Mouse (Mus musculus) hindbrain, embryonic 12.5 days (tissue): Measurements from ENCODE around the gene Tmem259. TPM values are rescaled to one million over a fixed set of nuclear protein-coding genes. Genes with fewer than 3 reads are reported as not detected.

Experiments used
- ATAC-seq: fragments of 200-750 bp; cut with Nextera tagmentation; 2 replicates; pipeline ENCODE4 v1.8.0; 2017; ENCODE audit warnings: moderate TSS enrichment; ENCODE audit not compliant: low FRiP score
- H3K27ac ChIP-seq: fragments of 300-500 bp; sonication (generic); 2 replicates; pipeline ENCODE4 v1.5.1; 2016; ENCODE audit warnings: mild to moderate bottlenecking
- H3K27me3 ChIP-seq: fragments of 300-500 bp; sonication (generic); 2 replicates; pipeline ENCODE4 v1.6.1; 2016; ENCODE audit warnings: mild to moderate bottlenecking
- H3K36me3 ChIP-seq: fragments of 300-500 bp; sonication (generic); 2 replicates; pipeline ENCODE4 v1.6.1; 2016; ENCODE audit warnings: mild to moderate bottlenecking
- H3K4me1 ChIP-seq: fragments of 300-500 bp; sonication (generic); 2 replicates; pipeline ENCODE4 v1.6.1; 2016
- H3K4me2 ChIP-seq: fragments of 300-500 bp; sonication (generic); replicated peaks from 2 replicates; pipeline ENCODE4 v1.6.1; 2016; ENCODE audit warnings: mild to moderate bottlenecking
- H3K4me3 ChIP-seq: fragments of 300-500 bp; sonication (generic); 2 replicates; pipeline ENCODE4 v1.5.1; 2016; ENCODE audit warnings: mild to moderate bottlenecking
- H3K9ac ChIP-seq: fragments of 300-500 bp; sonication (generic); 2 replicates; pipeline ENCODE4 v1.6.1; 2016; ENCODE audit warnings: mild to moderate bottlenecking, moderate library complexity
- H3K9me3 ChIP-seq: fragments of 300-500 bp; sonication (generic); replicated peaks from 2 replicates; pipeline ENCODE4 v1.6.1; 2016; ENCODE audit warnings: mild to moderate bottlenecking
- WGBS: fragments of 180-500 bp; shearing (Covaris S2); methylation state at CpG from one replicate; pipeline ENCODE4 v1.1.7; 2016; 5-methylcytosine and 5-hydroxymethylcytosine counted together
- polyA plus RNA-seq: library from polyadenylated mRNA; unstranded; fragments of >200 nt; fragmentation: Nextera tagmentation; extraction: Ambion mirVana; gene quantifications from 2 replicates; pipeline ENCODE4 v1.2.1, GENCODE M21; 2016

Tmem259 gene
- 23.1 and 25.5 TPM in 2 replicates for polyA plus RNA-seq

GRCm38 (mm10) chr10:79984195-79984816, at the start of gene Tmem259:
Tmem259 (minus strand) TSS chr10:79984330.
- Histone ChIP-seq H3K4me2 (peak within 1 kb of the TSS; percentile 94), H3K9ac (peak within 1 kb of the TSS; percentile 91), H3K4me3 (peak within 1 kb of the TSS; percentile 74), H3K9me3 (no peaks in the 10 kb centered on the region), H3K4me1 (peaks cover 36% of the 10 kb centered on the region), H3K27ac (peak within 1 kb of the TSS; percentile 95), H3K36me3 (peaks cover 6% of the 10 kb centered on the region), H3K27me3 (peaks cover 28% of the 10 kb centered on the region)
- ATAC-seq = peak; percentile 82
- 1% methylated on average over 49 of the region's 49 CpGs for WGBS

- H3K4me3 ChIP-seq = no peak overlapping the region
- no peaks in the 10 kb centered on the region for H3K27me3 ChIP-seq
- H3K4me1 ChIP-seq = peaks cover 7% of the 10 kb centered on the region
- H3K9ac ChIP-seq = no peak overlapping the region
- H3K36me3 ChIP-seq = peaks cover 34% of the 10 kb centered on the region
- no peaks in the 10 kb centered on the region for H3K9me3 ChIP-seq
- ATAC-seq = no peak
- 81% methylated on average over 5 of the region's 5 CpGs for WGBS
- peak overlapping the region; percentile 23; the same call in 1 of the 2 replicates for H3K27ac ChIP-seq
- H3K4me2 ChIP-seq = no peak overlapping the region
Observed at GRCm38 (mm10) chr10:80032799-80033480, 48.8 kb upstream of the Tmem259 start.

- H3K4me2 ChIP-seq = no peak overlapping the region
- WGBS = 86% methylated on average over 17 of the region's 17 CpGs
- no peak for ATAC-seq
- H3K9me3 ChIP-seq = no peaks in the 10 kb centered on the region
- H3K4me1 ChIP-seq = 0 out of 2 replicates have a peak, but pooled peaks cover 3% of the 10 kb centered on the region
- peaks cover 14% of the 10 kb centered on the region for H3K36me3 ChIP-seq
- H3K9ac ChIP-seq = peak overlapping the region; percentile 27; the same call in 1 of the 2 replicates
- H3K27ac ChIP-seq = no peak overlapping the region
- no peak overlapping the region for H3K4me3 ChIP-seq
- no peaks in the 10 kb centered on the region for H3K27me3 ChIP-seq
Observed at GRCm38 (mm10) chr10:80030736-80031135, 46.6 kb upstream of the Tmem259 start.

- Histone ChIP-seq H3K27ac (no peak overlapping the region), H3K4me2 (no peak overlapping the region), H3K9me3 (no peaks in the 10 kb centered on the region), H3K4me3 (no peak overlapping the region), H3K9ac (0 out of 2 replicates have a peak overlapping the region, but pooled peaks have one; percentile 27), H3K4me1 (0 out of 2 replicates have a peak, but pooled peaks cover 3% of the 10 kb centered on the region), H3K27me3 (no peaks in the 10 kb centered on the region), H3K36me3 (peaks cover 8% of the 10 kb centered on the region)
- 86% methylated on average over 9 of the region's 9 CpGs for WGBS
- ATAC-seq = no peak
Observed at GRCm38 (mm10) chr10:80030191-80030590, 46.1 kb upstream of the Tmem259 start.

- no peak for ATAC-seq
- H3K9me3 ChIP-seq = no peaks in the 10 kb centered on the region
- H3K27ac ChIP-seq = no peak overlapping the region
- no peaks in the 10 kb centered on the region for H3K36me3 ChIP-seq
- no peaks in the 10 kb centered on the region for H3K27me3 ChIP-seq
- 0 out of 2 replicates have a peak, but pooled peaks cover 3% of the 10 kb centered on the region for H3K4me1 ChIP-seq
- 93% methylated on average over 13 of the region's 13 CpGs for WGBS
- no peak overlapping the region for H3K4me2 ChIP-seq
- H3K4me3 ChIP-seq = no peak overlapping the region
- no peak overlapping the region for H3K9ac ChIP-seq
Observed at GRCm38 (mm10) chr10:80028521-80028846, 44.4 kb upstream of the Tmem259 start.

GRCm38 (mm10) chr10:80027681-80028520, 43.8 kb upstream of the Tmem259 start:
- H3K9ac ChIP-seq = no peak overlapping the region
- H3K27ac ChIP-seq = no peak overlapping the region
- H3K4me3 ChIP-seq = no peak overlapping the region
- 0 out of 2 replicates have a peak, but pooled peaks cover 2% of the 10 kb centered on the region for H3K9me3 ChIP-seq
- H3K36me3 ChIP-seq = no peaks in the 10 kb centered on the region
- H3K4me2 ChIP-seq = no peak overlapping the region
- WGBS = 72% methylated on average over 20 of the region's 20 CpGs
- H3K4me1 ChIP-seq = 0 out of 2 replicates have a peak, but pooled peaks cover 3% of the 10 kb centered on the region
- ATAC-seq = 0 out of 2 replicates have a peak, but pooled peaks have one; percentile 21
- H3K27me3 ChIP-seq = no peaks in the 10 kb centered on the region

- WGBS = 61% methylated on average over 12 of the region's 12 CpGs
- Histone ChIP-seq H3K27me3 (no peaks in the 10 kb centered on the region), H3K9me3 (0 out of 2 replicates have a peak, but pooled peaks cover 5% of the 10 kb centered on the region), H3K4me2 (no peak overlapping the region), H3K4me1 (0 out of 2 replicates have a peak, but pooled peaks cover 3% of the 10 kb centered on the region), H3K9ac (no peak overlapping the region), H3K27ac (no peak overlapping the region), H3K36me3 (no peaks in the 10 kb centered on the region), H3K4me3 (no peak overlapping the region)
- peak; percentile 43 for ATAC-seq
Observed at GRCm38 (mm10) chr10:80025889-80026288, 41.8 kb upstream of the Tmem259 start.

- H3K4me3 ChIP-seq = no peak overlapping the region
- no peak overlapping the region for H3K9ac ChIP-seq
- no peak overlapping the region for H3K4me2 ChIP-seq
- no peaks in the 10 kb centered on the region for H3K4me1 ChIP-seq
- 0 out of 2 replicates have a peak, but pooled peaks cover 5% of the 10 kb centered on the region for H3K9me3 ChIP-seq
- peaks cover 3% of the 10 kb centered on the region for H3K27me3 ChIP-seq
- no peak; the same call in 1 of the 2 replicates for ATAC-seq
- no peaks in the 10 kb centered on the region for H3K36me3 ChIP-seq
- 80% methylated on average over 10 of the region's 10 CpGs for WGBS
- no peak overlapping the region for H3K27ac ChIP-seq
Observed at GRCm38 (mm10) chr10:80025463-80025862, 41.3 kb upstream of the Tmem259 start.

GRCm38 (mm10) chr10:80025044-80025347, 40.9 kb upstream of the Tmem259 start:
- WGBS = 58% methylated on average over 4 of the region's 4 CpGs
- Histone ChIP-seq H3K9me3 (0 out of 2 replicates have a peak, but pooled peaks cover 5% of the 10 kb centered on the region), H3K4me2 (no peak overlapping the region), H3K27me3 (peaks cover 7% of the 10 kb centered on the region), H3K27ac (no peak overlapping the region), H3K36me3 (no peaks in the 10 kb centered on the region), H3K4me1 (0 out of 2 replicates have a peak, but pooled peaks cover 2% of the 10 kb centered on the region), H3K4me3 (no peak overlapping the region), H3K9ac (no peak overlapping the region)
- no peak for ATAC-seq

GRCm38 (mm10) chr10:80024229-80025043, 40.3 kb upstream of the Tmem259 start:
- no peak overlapping the region for H3K9ac ChIP-seq
- no peak overlapping the region for H3K4me3 ChIP-seq
- no peaks in the 10 kb centered on the region for H3K36me3 ChIP-seq
- 0 out of 2 replicates have a peak, but pooled peaks cover 5% of the 10 kb centered on the region for H3K9me3 ChIP-seq
- peaks cover 13% of the 10 kb centered on the region for H3K27me3 ChIP-seq
- H3K4me2 ChIP-seq = no peak overlapping the region
- ATAC-seq = no peak
- no peak overlapping the region for H3K27ac ChIP-seq
- 75% methylated on average over 15 of the region's 15 CpGs for WGBS
- H3K4me1 ChIP-seq = peaks cover 8% of the 10 kb centered on the region

GRCm38 (mm10) chr10:80023758-80024157, 39.6 kb upstream of the Tmem259 start:
- Histone ChIP-seq H3K36me3 (no peaks in the 10 kb centered on the region), H3K4me1 (peaks cover 10% of the 10 kb centered on the region), H3K4me2 (no peak overlapping the region), H3K27me3 (peaks cover 20% of the 10 kb centered on the region), H3K27ac (no peak overlapping the region), H3K9me3 (0 out of 2 replicates have a peak, but pooled peaks cover 5% of the 10 kb centered on the region), H3K9ac (no peak overlapping the region), H3K4me3 (no peak overlapping the region)
- ATAC-seq = no peak
- 86% methylated on average over 5 of the region's 5 CpGs for WGBS
